Mouse (Mus musculus) liver, embryonic 15.5 days (tissue): ENCODE results near the gene Pvr. TPM values are rescaled to one million over a fixed set of nuclear protein-coding genes. Genes with fewer than 3 reads are reported as not detected.

Experiments used
- ATAC-seq: fragments of 200-750 bp; cut with Nextera tagmentation; 2 replicates; pipeline ENCODE4 v1.8.0; 2017; ENCODE audit warnings: moderate number of reproducible peaks, mild to moderate bottlenecking, moderate library complexity; ENCODE audit not compliant: insufficient read depth
- H3K27ac ChIP-seq: fragments of 300-500 bp; sonication (generic); replicated peaks from 2 replicates; pipeline ENCODE4 v1.5.1; 2015; ENCODE audit warnings: mild to moderate bottlenecking, inconsistent platforms
- H3K27me3 ChIP-seq: fragments of 300-500 bp; sonication (generic); 2 replicates; pipeline ENCODE4 v1.6.1; 2015; ENCODE audit warnings: mild to moderate bottlenecking, inconsistent platforms
- H3K36me3 ChIP-seq: fragments of 300-500 bp; sonication (generic); replicated peaks from 2 replicates; pipeline ENCODE4 v1.6.1; 2015; ENCODE audit warnings: moderate library complexity, mild to moderate bottlenecking, inconsistent platforms
- H3K4me1 ChIP-seq: fragments of 300-500 bp; sonication (generic); replicated peaks from 2 replicates; pipeline ENCODE4 v1.6.1; 2015; ENCODE audit warnings: inconsistent platforms
- H3K4me2 ChIP-seq: fragments of 300-500 bp; sonication (generic); 2 replicates; pipeline ENCODE4 v1.6.1; 2015; ENCODE audit warnings: moderate library complexity, mild to moderate bottlenecking, inconsistent platforms
- H3K4me3 ChIP-seq: fragments of 300-500 bp; sonication (generic); replicated peaks from 2 replicates; pipeline ENCODE4 v1.5.1; 2015; ENCODE audit warnings: mild to moderate bottlenecking, inconsistent platforms
- H3K9ac ChIP-seq: fragments of 300-500 bp; sonication (generic); 2 replicates; pipeline ENCODE4 v1.6.1; 2015; ENCODE audit warnings: moderate library complexity, mild to moderate bottlenecking, inconsistent platforms
- H3K9me3 ChIP-seq: fragments of 300-500 bp; sonication (generic); replicated peaks from 2 replicates; pipeline ENCODE4 v1.6.1; 2016; ENCODE audit warnings: inconsistent platforms
- WGBS: fragments of 180-500 bp; shearing (Covaris S2); methylation state at CpG from one replicate; pipeline ENCODE4 v1.1.7; 2015; ENCODE audit warnings: mixed read lengths; ENCODE audit not compliant: insufficient replicate concordance; 5-methylcytosine and 5-hydroxymethylcytosine counted together
- polyA plus RNA-seq: library from polyadenylated mRNA; unstranded; fragments of >200 nt; fragmentation: Nextera tagmentation; extraction: Ambion mirVana; gene quantifications from 2 replicates; pipeline ENCODE4 v1.2.1, GENCODE M21; 2015

Gene Pvr
- polyA plus RNA-seq, 1 experiment from 2014 or later = 2.8 TPM

DNA sequence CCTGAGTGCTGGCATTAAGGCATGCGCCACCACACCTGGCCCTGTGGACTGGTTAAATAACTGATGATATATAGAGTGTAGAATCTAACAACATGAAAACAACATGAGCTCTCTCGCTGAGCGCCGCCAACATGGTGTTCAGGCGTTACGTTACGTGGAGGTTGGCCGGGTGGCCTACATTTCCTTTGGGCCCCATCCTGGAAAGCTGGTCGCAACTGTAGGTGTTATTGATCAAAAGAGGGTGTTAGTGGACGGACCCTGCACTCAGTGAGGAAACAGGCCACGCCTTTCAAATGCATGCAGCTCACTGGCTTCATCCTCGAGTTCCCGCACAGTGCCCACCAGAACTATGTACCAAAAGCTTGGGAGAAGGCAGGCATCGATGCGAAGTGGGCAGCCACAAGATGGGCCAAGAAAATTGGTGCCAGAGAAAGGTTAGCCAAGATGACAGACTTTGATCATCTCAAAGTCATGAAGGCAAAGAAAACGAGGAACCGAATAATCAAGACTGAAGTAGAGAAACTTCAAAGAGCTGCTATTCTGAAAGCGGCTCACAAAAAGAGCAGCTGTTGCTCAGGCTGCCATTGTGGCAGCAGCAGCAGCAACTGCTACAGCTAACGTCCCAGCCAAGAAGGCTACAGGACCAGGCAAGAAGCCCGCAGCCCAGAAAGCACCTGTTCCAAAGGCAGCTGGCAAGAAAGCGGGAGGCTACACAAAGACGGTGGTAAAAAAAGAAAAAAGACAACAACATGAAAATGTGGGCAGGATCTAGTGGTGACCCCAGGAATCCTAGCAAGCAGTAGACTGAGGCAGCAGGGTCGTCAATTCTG is 9.1 kb downstream of the Pvr start:
- ATAC-seq = no peak
- no peak overlapping the region for H3K4me3 ChIP-seq
- H3K9ac ChIP-seq = no peak overlapping the region
- H3K36me3 ChIP-seq = peaks cover 17% of the 10 kb centered on the region
- 74% methylated on average over 23 of the region's 23 CpGs for WGBS
- H3K4me1 ChIP-seq = no peaks in the 10 kb centered on the region
- H3K27ac ChIP-seq = no peak overlapping the region
- no peaks in the 10 kb centered on the region for H3K9me3 ChIP-seq
- H3K4me2 ChIP-seq = no peak overlapping the region
- no peaks in the 10 kb centered on the region for H3K27me3 ChIP-seq

DNA sequence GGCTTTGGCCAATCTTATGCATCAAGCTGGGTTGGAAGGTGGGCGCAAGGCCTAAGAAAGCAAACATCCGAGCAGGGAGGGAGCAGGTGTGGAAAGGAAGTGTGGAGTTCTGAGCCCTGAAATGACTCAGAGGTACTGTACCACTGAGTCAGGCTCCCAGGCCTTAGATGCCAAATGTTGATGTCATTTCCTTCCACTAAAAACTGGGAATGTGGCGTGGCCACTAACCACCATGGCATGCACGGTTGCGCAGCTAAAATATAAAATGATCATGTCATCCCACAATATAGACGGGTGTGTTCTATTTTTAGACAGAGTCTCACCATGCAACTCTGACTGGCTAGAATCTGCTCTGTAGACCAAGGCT is 9.7 kb downstream of the Pvr start:
- Histone ChIP-seq H3K4me1 (no peaks in the 10 kb centered on the region), H3K4me2 (no peak overlapping the region)
- no peak for ATAC-seq

DNA sequence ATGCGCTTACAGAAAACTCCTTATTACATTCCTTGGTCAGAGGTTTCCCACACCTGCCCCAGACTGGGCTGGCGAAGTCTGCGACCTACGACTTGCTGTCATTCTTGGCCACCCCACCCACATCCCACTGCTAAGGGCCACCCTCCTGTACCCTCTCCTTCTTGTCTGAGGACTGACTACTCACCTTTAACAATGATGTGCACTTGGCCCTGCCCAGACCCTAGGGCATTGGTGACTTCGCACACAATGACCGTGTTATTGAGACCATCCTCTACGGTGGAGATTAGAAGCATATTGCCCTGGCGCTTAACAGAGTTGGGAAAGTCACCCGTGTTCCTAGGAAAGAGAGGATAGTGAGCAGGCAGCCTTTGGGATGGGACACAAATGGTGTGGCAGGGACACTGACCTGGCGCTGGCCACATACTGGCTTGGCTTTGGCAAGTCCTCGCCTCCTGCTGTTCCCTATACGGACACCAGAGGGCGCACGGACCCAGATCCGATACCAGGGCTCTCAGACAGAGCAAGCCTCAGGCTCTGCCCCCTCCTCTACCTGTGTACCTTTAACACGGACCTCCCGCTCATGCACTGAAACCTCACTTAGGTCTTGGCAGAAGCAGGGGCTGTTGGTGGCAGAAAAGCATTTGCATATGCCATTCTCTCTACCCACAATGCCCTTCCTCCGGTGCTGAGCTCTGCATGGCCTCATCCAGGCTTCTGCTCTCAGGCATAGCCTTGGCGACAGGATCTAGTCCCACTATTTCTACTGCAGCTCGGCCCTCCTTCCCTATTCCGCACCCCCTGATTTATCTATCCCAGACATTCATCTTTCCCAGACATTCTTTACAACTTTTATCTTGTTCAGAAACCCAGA is 10.3 kb downstream of the Pvr start:
- Histone ChIP-seq H3K27ac (no peak overlapping the region), H3K4me3 (no peak overlapping the region), H3K4me1 (no peaks in the 10 kb centered on the region), H3K9ac (no peak overlapping the region), H3K4me2 (no peak overlapping the region), H3K27me3 (no peaks in the 10 kb centered on the region), H3K36me3 (peaks cover 10% of the 10 kb centered on the region), H3K9me3 (no peaks in the 10 kb centered on the region)
- whole genome bisulfite sequencing = 45% methylated on average over 21 of the region's 21 CpGs
- ATAC-seq = no peak

More for the DNA sequence above, 9.7 kb downstream of the Pvr start:
- no peaks in the 10 kb centered on the region for H3K27me3 ChIP-seq
- 65% methylated on average over 6 of the region's 6 CpGs for WGBS
- H3K36me3 ChIP-seq = peaks cover 14% of the 10 kb centered on the region
- H3K9ac ChIP-seq = no peak overlapping the region
- no peak overlapping the region for H3K27ac ChIP-seq
- H3K4me3 ChIP-seq = no peak overlapping the region
- no peaks in the 10 kb centered on the region for H3K9me3 ChIP-seq

DNA sequence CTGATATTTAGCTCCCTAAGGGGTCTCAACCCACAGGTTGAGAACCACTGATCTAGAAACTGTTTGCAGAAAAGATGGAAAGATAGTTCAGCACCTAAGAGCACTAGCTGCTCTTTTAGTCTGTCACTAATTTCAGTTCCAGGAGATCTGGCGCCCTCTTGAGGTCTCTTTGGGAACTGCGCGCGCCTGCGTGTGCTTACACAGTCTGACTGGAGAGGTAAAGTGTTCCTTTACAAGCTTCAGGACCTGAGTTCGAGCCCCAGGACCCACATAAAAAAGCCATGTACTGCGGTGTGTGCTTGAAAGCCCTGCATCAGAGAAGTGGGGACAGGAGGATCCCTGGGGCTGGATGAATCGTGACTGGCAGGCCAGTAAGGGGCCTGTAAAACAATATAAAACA is 31.1 kb downstream of the Pvr start:
- H3K36me3 ChIP-seq = no peaks in the 10 kb centered on the region
- ATAC-seq = no peak
- no peak overlapping the region for H3K27ac ChIP-seq
- WGBS = 25% methylated on average over 8 of the region's 8 CpGs
- no peak overlapping the region for H3K9ac ChIP-seq
- H3K4me1 ChIP-seq = no peaks in the 10 kb centered on the region
- H3K4me2 ChIP-seq = no peak overlapping the region
- H3K27me3 ChIP-seq = no peaks in the 10 kb centered on the region
- H3K4me3 ChIP-seq = no peak overlapping the region
- no peaks in the 10 kb centered on the region for H3K9me3 ChIP-seq

DNA sequence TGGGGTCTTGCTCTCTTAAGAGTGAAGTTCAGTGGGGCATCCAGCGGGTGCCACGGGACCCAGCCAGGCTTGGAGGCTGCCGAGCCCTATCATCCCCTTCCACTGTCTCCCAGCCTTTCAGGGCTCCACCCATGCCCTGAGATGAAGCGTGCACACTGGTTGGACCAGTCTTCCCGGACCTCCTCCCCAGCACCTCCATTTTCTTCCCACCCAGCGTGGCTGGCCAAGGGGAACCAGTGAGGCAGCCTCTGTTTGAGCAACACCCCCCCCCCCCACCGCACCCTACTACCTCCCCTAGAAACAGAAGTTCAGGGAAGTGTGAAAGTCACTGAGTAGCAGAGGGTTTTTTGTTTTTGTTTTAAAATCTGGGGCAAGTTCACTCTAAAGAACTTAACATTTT is 33.1 kb downstream of the Pvr start, which contains the start of gene Ceacam19:
TSS of gene Ceacam19 (minus strand) at position 117 of the 400 bp plus-strand sequence.
- Histone ChIP-seq H3K4me3 (no peak within 1 kb of the TSS), H3K9ac (no peak within 1 kb of the TSS), H3K27me3 (no peaks in the 10 kb centered on the region), H3K27ac (no peak within 1 kb of the TSS), H3K4me1 (no peaks in the 10 kb centered on the region), H3K36me3 (no peaks in the 10 kb centered on the region), H3K9me3 (no peaks in the 10 kb centered on the region), H3K4me2 (no peak within 1 kb of the TSS)
- no peak for ATAC-seq
- 37% methylated on average over 7 of the region's 7 CpGs for WGBS

DNA sequence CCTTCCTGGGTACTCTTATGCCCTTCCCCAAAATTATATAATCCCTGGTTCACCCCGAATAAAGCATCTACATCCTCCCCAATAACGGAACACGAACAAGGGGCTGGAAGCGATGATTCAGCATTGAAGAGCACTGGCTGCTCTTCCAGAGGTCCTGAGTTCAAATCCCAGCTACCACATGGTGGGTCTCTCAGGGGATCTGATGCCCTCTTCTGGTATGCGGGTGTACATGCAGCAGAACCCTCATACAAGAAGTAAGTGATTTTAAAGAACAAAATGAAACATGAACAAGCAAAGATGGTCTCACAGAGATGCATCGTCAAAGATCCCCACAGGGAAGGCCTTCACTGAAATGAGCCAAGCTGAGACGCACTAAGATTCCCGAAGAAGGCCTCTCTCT is 40.2 kb downstream of the Pvr start:
- ATAC-seq = no peak
- no peaks in the 10 kb centered on the region for H3K36me3 ChIP-seq
- 0 out of 2 replicates have a peak, but pooled peaks cover 6% of the 10 kb centered on the region for H3K4me1 ChIP-seq
- no peaks in the 10 kb centered on the region for H3K9me3 ChIP-seq
- H3K27ac ChIP-seq = no peak overlapping the region
- no peak overlapping the region for H3K9ac ChIP-seq
- H3K4me2 ChIP-seq = no peak overlapping the region
- 59% methylated on average over 8 of the region's 8 CpGs for WGBS
- no peaks in the 10 kb centered on the region for H3K27me3 ChIP-seq
- no peak overlapping the region for H3K4me3 ChIP-seq

DNA sequence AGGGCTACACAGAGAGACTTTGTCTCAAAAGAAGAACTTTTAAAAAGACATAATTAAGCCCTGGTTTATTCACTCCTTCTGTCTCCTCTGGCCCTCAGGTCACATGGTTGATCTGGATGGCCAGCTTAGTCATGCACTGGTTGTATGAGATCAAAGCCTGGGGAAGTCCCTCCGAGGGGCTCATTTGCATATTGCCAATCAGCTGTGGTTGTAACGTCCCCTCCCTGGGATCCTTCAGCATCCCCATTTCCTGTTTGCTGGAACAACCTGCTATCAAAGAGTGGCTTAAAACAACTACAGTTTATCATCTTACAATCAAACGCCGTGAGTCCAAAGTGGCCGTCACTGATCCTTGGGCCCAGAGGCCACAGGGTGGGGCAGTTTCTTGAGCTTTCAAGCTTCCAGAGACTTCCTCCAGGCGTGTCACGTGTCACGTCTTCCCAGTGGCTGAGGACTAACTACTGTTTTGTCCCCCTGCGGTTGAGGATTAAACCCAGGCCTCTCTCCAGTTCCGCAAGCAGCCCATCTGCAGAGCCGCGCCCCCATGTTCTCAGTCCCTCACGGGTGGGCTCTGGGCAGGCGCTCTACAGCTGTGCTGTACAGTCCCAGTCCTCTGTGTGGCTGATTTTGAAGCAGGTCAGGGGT is 44.1 kb downstream of the Pvr start:
- Histone ChIP-seq H3K36me3 (no peaks in the 10 kb centered on the region), H3K4me2 (peak overlapping the region; percentile 7; the same call in 1 of the 2 replicates), H3K4me1 (0 out of 2 replicates have a peak, but pooled peaks cover 8% of the 10 kb centered on the region), H3K9me3 (no peaks in the 10 kb centered on the region), H3K27me3 (no peaks in the 10 kb centered on the region), H3K27ac (no peak overlapping the region), H3K9ac (no peak overlapping the region), H3K4me3 (no peak overlapping the region)
- 20% methylated on average over 14 of the region's 14 CpGs for WGBS
- ATAC-seq = 0 out of 2 replicates have a peak, but pooled peaks have one; percentile 16

DNA sequence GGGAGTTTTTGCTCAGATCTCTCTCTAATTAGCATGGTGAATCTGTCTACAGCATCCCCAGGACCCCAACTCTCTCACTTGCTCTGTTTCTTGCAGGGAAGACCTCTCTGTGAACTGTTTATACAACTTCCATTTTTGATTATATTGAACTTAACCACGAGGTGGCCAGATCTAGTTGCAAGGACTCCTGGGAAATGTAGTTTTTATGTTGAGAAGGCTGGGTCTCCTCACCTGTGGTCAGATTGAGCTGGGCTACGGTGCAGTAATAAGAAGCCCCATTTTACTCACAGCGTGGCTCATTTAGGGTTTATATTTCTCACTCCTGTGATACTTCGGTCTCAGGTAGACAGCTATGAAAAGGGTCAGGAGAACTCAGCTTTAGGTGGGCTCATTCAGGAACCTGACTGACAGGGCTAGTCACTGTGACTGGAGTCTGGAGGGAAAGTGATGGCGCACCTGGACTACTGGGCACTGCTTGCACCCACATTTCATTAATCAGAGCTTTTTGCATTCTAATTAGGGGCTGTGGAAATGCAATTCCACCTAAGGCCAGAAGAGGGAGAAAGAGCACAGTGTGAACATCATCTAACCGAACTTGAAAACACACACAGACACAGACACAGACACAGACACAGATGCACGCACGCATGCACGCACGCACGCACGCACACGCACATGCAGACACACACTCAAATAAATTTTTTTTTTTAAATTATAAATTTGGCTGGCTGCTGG is 44.8 kb downstream of the Pvr start:
- WGBS = 29% methylated on average over 13 of the region's 13 CpGs
- 0 out of 2 replicates have a peak overlapping the region, but pooled peaks have one; percentile 7 for H3K4me2 ChIP-seq

DNA sequence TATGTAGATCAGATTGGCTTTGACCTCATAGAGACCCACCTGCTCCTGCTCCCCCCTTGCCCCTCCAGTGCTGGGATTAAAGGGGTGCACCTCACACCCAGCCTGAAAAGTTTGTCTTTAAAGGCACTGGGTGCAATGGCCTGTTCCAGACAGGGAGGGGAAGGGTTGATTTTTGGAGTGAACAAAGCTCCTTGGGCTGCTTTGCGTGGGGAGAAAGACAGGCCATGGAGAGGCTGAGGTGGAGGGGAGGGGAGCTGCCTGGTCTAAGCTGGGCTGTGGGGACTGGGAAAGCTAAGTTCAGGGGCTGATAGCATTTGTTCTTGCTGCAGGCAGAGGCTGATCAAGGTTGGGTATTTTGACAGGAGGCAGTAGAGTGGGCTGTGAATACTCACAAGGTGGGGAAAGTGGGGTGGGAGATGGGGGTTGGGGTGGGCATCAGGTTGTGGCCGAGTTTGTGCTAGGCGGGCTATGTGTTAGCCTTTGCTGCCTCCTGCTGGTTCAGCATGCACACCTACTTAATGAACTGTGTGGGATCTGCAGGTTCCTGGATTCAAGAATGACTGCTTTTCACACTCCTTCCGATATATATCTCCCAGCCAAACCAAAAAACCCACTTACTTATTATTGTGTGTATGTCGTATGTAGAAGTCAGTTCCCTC is 48.9 kb downstream of the Pvr start:
- no peaks in the 10 kb centered on the region for H3K9me3 ChIP-seq
- no peak overlapping the region for H3K4me2 ChIP-seq
- WGBS = 17% methylated on average over 5 of the region's 5 CpGs
- no peaks in the 10 kb centered on the region for H3K27me3 ChIP-seq
- H3K4me1 ChIP-seq = peaks cover 14% of the 10 kb centered on the region; the same call in 1 of the 2 replicates
- no peak for ATAC-seq
- H3K27ac ChIP-seq = no peak overlapping the region
- H3K36me3 ChIP-seq = no peaks in the 10 kb centered on the region
- no peak overlapping the region for H3K4me3 ChIP-seq
- no peak overlapping the region for H3K9ac ChIP-seq

More for the DNA sequence above, 44.8 kb downstream of the Pvr start:
- no peaks in the 10 kb centered on the region for H3K27me3 ChIP-seq
- H3K9me3 ChIP-seq = no peaks in the 10 kb centered on the region
- H3K27ac ChIP-seq = no peak overlapping the region
- no peak overlapping the region for H3K9ac ChIP-seq
- ATAC-seq = peak; percentile 33; the same call in 1 of the 2 replicates
- no peaks in the 10 kb centered on the region for H3K36me3 ChIP-seq
- peaks cover 14% of the 10 kb centered on the region; the same call in 1 of the 2 replicates for H3K4me1 ChIP-seq
- no peak overlapping the region for H3K4me3 ChIP-seq

DNA sequence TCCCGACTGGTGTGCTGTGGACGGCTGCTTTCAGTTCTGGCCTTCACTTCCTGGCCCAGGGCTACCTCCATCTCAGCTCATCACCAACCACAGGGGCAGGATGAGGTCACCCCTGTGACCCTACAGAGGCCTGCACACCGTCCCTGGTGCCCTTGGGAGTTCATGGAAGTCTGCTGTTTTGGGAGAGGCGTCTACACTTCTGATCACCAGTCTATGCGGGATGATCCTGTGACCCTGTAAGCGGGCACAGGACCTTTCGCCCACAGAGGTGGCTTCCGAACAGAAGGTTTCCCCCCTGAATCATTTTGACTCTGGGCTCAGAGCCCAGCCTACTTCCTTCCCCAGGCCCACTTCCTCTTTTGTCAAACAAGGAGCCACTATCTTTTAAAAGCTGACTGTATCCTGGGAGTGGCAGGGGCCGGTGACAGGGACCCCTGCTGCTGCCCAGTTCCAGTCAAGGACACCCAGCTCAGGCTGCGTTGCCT is 49.8 kb downstream of the Pvr start:
- H3K27ac ChIP-seq = peak overlapping the region; percentile 53
- no peak for ATAC-seq
- H3K4me1 ChIP-seq = peaks cover 12% of the 10 kb centered on the region
- H3K4me3 ChIP-seq = no peak overlapping the region
- no peaks in the 10 kb centered on the region for H3K36me3 ChIP-seq
- no peak overlapping the region for H3K4me2 ChIP-seq
- no peak overlapping the region for H3K9ac ChIP-seq
- no peaks in the 10 kb centered on the region for H3K9me3 ChIP-seq
- H3K27me3 ChIP-seq = no peaks in the 10 kb centered on the region
- WGBS = 11% methylated on average over 10 of the region's 10 CpGs
